ENCODE assay signal across 9 mouse cellular contexts in genomic region chr19:18749598-18750339, GRCm38 (mm10). TPM values are rescaled to one million over a fixed set of nuclear protein-coding genes. Genes with fewer than 3 reads are reported as not detected.
DNase-seq lines count a peak whose midpoint lies in the region; ATAC-seq lines count a peak whose summit lies in the region.
"Had no signal": no experiment of that assay in that cellular context is flagged by ENCODE, and none has a peak within 500 bp of the region (broad histone marks: within the 10 kb centered on the region; RNA-seq: fewer than 3 reads in every experiment).

Gene Trpm6, plus strand, starts transcription at chr19:18749983.

- ATAC-seq in erythroblast, adult 5-6 weeks (replicated peaks; ENCODE audit: low FRiP score, poor library complexity, severe bottlenecking): no peak
- ATAC-seq in hindbrain, embryonic 16.5 days: peak; percentile 42; the same call in 1 of the 2 replicates
- no peak for ATAC-seq in liver, embryonic 11.5 days (replicated peaks; ENCODE audit: low FRiP score)
- peak; percentile 31; the same call in 1 of the 2 replicates for ATAC-seq in neural tube, embryonic 11.5 days (ENCODE audit: insufficient read depth, low FRiP score, low TSS enrichment)

- no peaks in the 10 kb centered on the region for H3K36me3 ChIP-seq in erythroblast, embryonic 14.5 days (ENCODE audit: control insufficient read depth)
- H3K36me3 ChIP-seq in hindbrain, embryonic 16.5 days (ENCODE audit: control insufficient read depth, insufficient read depth, low read length): no peaks in the 10 kb centered on the region
- no peaks in the 10 kb centered on the region for H3K36me3 ChIP-seq in liver, embryonic 11.5 days (ENCODE audit: control insufficient read depth, insufficient read depth, low read length)
- H3K36me3 ChIP-seq in neural tube, embryonic 11.5 days (ENCODE audit: control insufficient read depth, insufficient read depth, low read length): no peaks in the 10 kb centered on the region

- H3K9me3 ChIP-seq in erythroblast, embryonic 14.5 days (ENCODE audit: control insufficient read depth, low read length): no peaks in the 10 kb centered on the region
- H3K9me3 ChIP-seq in hindbrain, embryonic 16.5 days (ENCODE audit: control insufficient read depth, low read length): no peaks in the 10 kb centered on the region
- H3K9me3 ChIP-seq in liver, embryonic 11.5 days (ENCODE audit: control insufficient read depth, low read length): no peaks in the 10 kb centered on the region
- H3K9me3 ChIP-seq in neural tube, embryonic 11.5 days (ENCODE audit: control insufficient read depth, low read length): no peaks in the 10 kb centered on the region

- DNase-seq in embryo, embryonic 11 days: peak; percentile 32
- DNase-seq in liver, embryonic 11.5 days (ENCODE audit: low spot score): peak; percentile 42
- DNase-seq in neural tube, embryonic 11.5 days (ENCODE audit: low spot score): peak; percentile 25
- no peak for DNase-seq in layer of hippocampus, adult 11-12 months (ENCODE audit: low spot score)
- DNase-seq in cerebellum, adult 11-12 months: no peak

- peak within 1 kb of the TSS; percentile 64 for H3K9ac ChIP-seq in hindbrain, embryonic 16.5 days (ENCODE audit: low read depth, low read length)
- H3K9ac ChIP-seq in liver, embryonic 11.5 days (ENCODE audit: low read depth, low read length): no peak within 1 kb of the TSS
- H3K9ac ChIP-seq in neural tube, embryonic 11.5 days (ENCODE audit: low read length): peak within 1 kb of the TSS; percentile 11; the same call in 1 of the 2 replicates

- peaks cover 19% of the 10 kb centered on the region for H3K27me3 ChIP-seq in erythroblast, embryonic 14.5 days (ENCODE audit: control insufficient read depth)
- H3K27me3 ChIP-seq in hindbrain, embryonic 16.5 days (replicated peaks; ENCODE audit: control insufficient read depth, insufficient read depth, low read length): no peaks in the 10 kb centered on the region; the same call in 1 of the 2 replicates
- H3K27me3 ChIP-seq in liver, embryonic 11.5 days (replicated peaks; ENCODE audit: control insufficient read depth, insufficient read depth, low read length): 0 out of 2 replicates have a peak, but pooled peaks cover 6% of the 10 kb centered on the region
- H3K27me3 ChIP-seq in neural tube, embryonic 11.5 days (ENCODE audit: control insufficient read depth, insufficient read depth, low read length): no peaks in the 10 kb centered on the region
- H3K27me3 ChIP-seq: CH12.LX had no signal

- H3K4me2 ChIP-seq in hindbrain, embryonic 16.5 days (ENCODE audit: low read length): peak within 1 kb of the TSS; percentile 94
- peak within 1 kb of the TSS; percentile 75 for H3K4me2 ChIP-seq in liver, embryonic 11.5 days
- H3K4me2 ChIP-seq in neural tube, embryonic 11.5 days (ENCODE audit: low read depth): peak within 1 kb of the TSS; percentile 56

- H3K27ac ChIP-seq in hindbrain, embryonic 16.5 days (ENCODE audit: low read depth, low read length): no peak within 1 kb of the TSS
- H3K27ac ChIP-seq in liver, embryonic 11.5 days (ENCODE audit: low read depth, low read length): no peak within 1 kb of the TSS
- H3K27ac ChIP-seq in neural tube, embryonic 11.5 days (ENCODE audit: low read depth, low read length): no peak within 1 kb of the TSS

- peaks cover 6% of the 10 kb centered on the region for H3K4me1 ChIP-seq in erythroblast, embryonic 14.5 days (ENCODE audit: control insufficient read depth)
- peaks cover 2% of the 10 kb centered on the region; the same call in 1 of the 2 replicates for H3K4me1 ChIP-seq in hindbrain, embryonic 16.5 days (ENCODE audit: control insufficient read depth, insufficient read depth, low read depth, low read length)
- H3K4me1 ChIP-seq in liver, embryonic 11.5 days (replicated peaks; ENCODE audit: control insufficient read depth, insufficient read depth, low read length): no peaks in the 10 kb centered on the region; the same call in 1 of the 2 replicates
- H3K4me1 ChIP-seq in neural tube, embryonic 11.5 days (ENCODE audit: control insufficient read depth, insufficient read depth, low read length): no peaks in the 10 kb centered on the region

- peak within 1 kb of the TSS; percentile 26 for H3K4me3 ChIP-seq in erythroblast, embryonic 14.5 days (replicated peaks)
- H3K4me3 ChIP-seq in hindbrain, embryonic 16.5 days (ENCODE audit: low read length): peak within 1 kb of the TSS; percentile 49
- peak within 1 kb of the TSS; percentile 44 for H3K4me3 ChIP-seq in liver, embryonic 11.5 days (ENCODE audit: low read depth, low read length)
- H3K4me3 ChIP-seq in neural tube, embryonic 11.5 days (ENCODE audit: low read depth, low read length): peak within 1 kb of the TSS; percentile 32

- 7% methylated on average over 41 of the region's 41 CpGs for WGBS in hindbrain, embryonic 16.5 days
- WGBS in liver, embryonic 11.5 days: 6% methylated on average over 41 of the region's 41 CpGs
- 6% methylated on average over 41 of the region's 41 CpGs for WGBS in neural tube, embryonic 11.5 days

RNA-seq across cellular contexts. Expression of gene Trpm6, which starts in this region (rescaled TPM):
- not detected in 2 replicates for polyA plus RNA-seq in erythroblast, embryonic 14.5 days (2012)
- total RNA-seq in erythroblast, adult 5-6 weeks (2015; ENCODE audit: low replicate concordance): not detected in 2 replicates
- 0.68 TPM in 1 of 2 replicates, not detected in the other for total RNA-seq in erythroblast, adult 5-6 weeks (2017; ENCODE audit: low replicate concordance)
- polyA plus RNA-seq in hindbrain, embryonic 16.5 days (2015; fragmentation: Nextera tagmentation; extraction: Ambion mirVana): 0.39 and 0.43 TPM in 2 replicates
- 0.15 TPM in 1 of 2 replicates, not detected in the other for polyA plus RNA-seq in liver, embryonic 11.5 days (2014; fragmentation: Nextera tagmentation; extraction: Ambion mirVana)
- 0.19 and 0.37 TPM in 2 replicates for polyA plus RNA-seq in neural tube, embryonic 11.5 days (2014; fragmentation: Nextera tagmentation; extraction: Ambion mirVana)
- total RNA-seq: CH12.LX had no signal

Comparison
In these comparisons a context has a peak if more than half of its experiments do, and no peak if none do; other contexts are left out.
1. Peak in ATAC-seq, H3K4me3 ChIP-seq, H3K9ac ChIP-seq and H3K4me2 ChIP-seq in hindbrain, embryonic 16.5 days; RNA of the gene not detected or under 1 TPM.
2. Peak in DNase-seq, H3K4me3 ChIP-seq and H3K4me2 ChIP-seq in liver, embryonic 11.5 days; RNA of the gene not detected or under 1 TPM.
3. Peak in DNase-seq, ATAC-seq, H3K4me3 ChIP-seq, H3K9ac ChIP-seq and H3K4me2 ChIP-seq in neural tube, embryonic 11.5 days; RNA of the gene not detected or under 1 TPM.